Mouse (Mus musculus): ENCODE measurements around the gene Kmt2e.

DNA sequence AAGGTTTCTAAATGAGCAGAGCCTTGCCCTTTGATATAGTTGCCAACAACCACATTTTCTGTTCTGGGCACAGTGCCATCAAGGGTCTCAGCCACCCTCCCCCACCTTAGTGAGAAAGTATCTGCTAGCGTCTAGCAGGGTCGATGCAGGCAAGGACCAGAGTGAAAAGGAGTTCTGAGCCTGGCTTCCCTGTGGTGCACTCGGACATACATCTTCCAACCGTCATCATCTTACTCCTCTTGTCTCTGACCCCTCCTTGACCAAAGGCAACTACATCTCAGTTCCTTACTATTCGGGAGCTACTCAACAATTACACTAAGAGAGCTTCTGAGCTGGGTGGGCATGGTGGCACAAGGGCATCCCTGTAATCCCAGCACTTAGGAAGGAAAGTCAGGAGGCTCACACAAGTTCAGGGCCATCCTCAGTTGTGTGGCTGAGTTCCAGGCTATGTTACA is 48.5 kb upstream of the Kmt2e start:
- TF ChIP-seq EP300 (IDR thresholded peaks at IDR 0.05; ENCODE audit: insufficient read depth, low read depth, low read length) = no peak
- TF ChIP-seq CTCF (IDR thresholded peaks at IDR 0.05; ENCODE audit: low read depth, low read length) = no peak
